Mouse (Mus musculus): ENCODE results near the gene Atxn2l.
A peak's percentile ranks its signal among the peaks of the same experiment; 100 is the strongest.
"Not testable (repeated sequence)": the region's sequence is repeated elsewhere in the genome, so short reads cannot be mapped to it uniquely, and the experiment has no call there.

Atxn2l gene

DNA sequence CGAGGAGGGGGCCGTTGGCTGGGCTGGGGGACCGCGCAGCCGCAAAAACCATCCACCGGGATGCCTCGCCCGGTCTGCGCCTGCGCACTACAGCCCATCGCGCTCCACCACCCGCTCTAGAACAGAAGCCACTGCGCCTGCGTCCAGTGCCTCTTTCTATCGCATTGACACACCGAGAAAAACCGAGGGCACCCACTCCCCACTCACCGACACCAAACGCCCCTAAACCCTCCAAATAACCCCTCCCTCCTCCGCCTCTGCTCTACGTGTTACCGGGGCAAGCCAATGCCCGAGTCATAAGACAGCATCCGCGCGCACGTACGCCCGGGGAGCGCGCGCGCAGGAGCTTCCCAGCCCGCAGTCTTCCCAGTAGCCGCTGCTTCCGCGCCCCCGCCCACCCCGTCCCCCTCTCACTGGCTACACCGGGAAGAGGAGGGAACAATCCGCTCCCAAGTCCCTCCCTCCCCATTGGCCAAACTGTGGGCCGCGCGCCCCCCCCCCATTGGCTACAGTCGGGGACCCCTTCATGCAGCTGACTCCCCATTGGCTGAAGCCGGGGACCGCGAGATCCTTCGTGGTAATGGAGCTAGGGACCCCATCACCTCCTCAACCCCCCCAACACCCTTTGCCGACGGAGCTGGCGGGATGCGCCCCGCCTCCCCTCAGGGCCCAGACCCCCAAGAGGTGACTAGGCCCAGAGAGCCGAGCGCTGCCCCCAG is 1.1 kb downstream of the Atxn2l start:
- Histone ChIP-seq H3K36me3 (ENCODE audit: control insufficient read depth, insufficient read depth, low read length, poor library complexity, severe bottlenecking) (peaks cover 14% of the 10 kb centered on the region), H3K27me3 (ENCODE audit: control insufficient read depth, insufficient read depth, low read length, poor library complexity, severe bottlenecking) (no peaks in the 10 kb centered on the region)
- peak; percentile 91 for DNase-seq (ENCODE audit: low read depth, low spot score)

DNA sequence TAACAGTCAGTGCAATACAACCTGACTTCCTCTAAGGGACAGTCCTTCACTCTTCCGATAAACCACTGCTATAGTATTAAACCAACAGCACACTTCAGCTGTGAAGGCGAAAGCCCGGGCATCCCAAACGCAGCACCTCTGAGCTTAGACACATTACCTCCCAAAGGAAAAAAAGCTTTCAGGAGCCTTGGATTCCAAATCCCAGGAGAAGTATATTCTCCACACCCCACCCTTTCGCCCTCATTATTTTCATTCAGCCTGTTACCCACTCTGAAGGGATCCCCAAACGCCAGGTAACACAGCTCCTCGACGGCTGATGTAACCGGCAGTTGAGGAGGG is 1.6 kb downstream of the Atxn2l start:
- peaks cover 17% of the 10 kb centered on the region for H3K36me3 ChIP-seq (ENCODE audit: control insufficient read depth, insufficient read depth, low read length, poor library complexity, severe bottlenecking)
- DNase-seq (ENCODE audit: low read depth, low spot score), result no peak
- H3K27me3 ChIP-seq (ENCODE audit: control insufficient read depth, insufficient read depth, low read length, poor library complexity, severe bottlenecking), result no peaks in the 10 kb centered on the region

DNA sequence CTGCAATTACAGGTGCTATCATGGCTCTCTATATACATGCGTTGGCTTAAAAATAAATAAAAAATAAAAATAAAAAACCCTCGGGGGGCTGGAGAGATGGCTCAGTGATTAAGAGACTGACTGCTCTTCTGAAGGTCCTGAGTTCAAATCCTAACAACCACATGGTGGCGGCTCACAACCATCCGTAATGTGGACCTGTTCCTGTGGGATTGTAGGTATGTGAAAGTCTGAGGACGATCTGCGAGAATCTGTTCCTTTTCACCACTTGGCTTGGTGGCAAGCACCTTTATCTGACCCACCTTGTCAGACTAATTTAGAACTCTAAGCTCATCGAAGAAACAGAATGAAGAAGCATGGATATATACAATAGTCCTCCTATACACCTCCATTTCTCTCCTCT is 3.8 kb downstream of the Atxn2l start:
- peaks cover 33% of the 10 kb centered on the region for H3K36me3 ChIP-seq (ENCODE audit: control insufficient read depth, insufficient read depth, low read length, poor library complexity, severe bottlenecking)
- DNase-seq (ENCODE audit: low read depth, low spot score), result no peak
- no peaks in the 10 kb centered on the region for H3K27me3 ChIP-seq (ENCODE audit: control insufficient read depth, insufficient read depth, low read length, poor library complexity, severe bottlenecking)

DNA sequence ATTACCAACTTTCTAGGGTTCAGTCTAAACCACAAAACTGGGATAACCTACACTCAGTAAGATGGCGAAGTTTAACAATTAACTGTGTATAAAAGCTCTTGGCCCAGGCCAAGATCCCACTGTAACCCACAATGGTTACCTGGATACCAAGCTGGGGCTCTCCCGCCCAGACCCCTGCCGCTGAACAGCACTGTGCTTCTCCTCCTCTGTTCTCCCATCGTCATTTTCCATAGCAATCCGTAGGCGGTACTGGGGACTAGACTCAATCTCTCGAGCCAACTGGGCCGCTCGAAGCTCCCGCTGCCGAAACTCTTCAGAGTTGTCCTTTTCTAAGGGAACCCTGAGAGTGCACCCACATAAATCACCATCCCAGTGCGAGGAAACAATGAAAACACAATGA is 5.3 kb downstream of the Atxn2l start:
- DNase-seq (ENCODE audit: low read depth, low spot score), result no peak
- peaks cover 40% of the 10 kb centered on the region for H3K36me3 ChIP-seq (ENCODE audit: control insufficient read depth, insufficient read depth, low read length, poor library complexity, severe bottlenecking)
- H3K27me3 ChIP-seq (ENCODE audit: control insufficient read depth, insufficient read depth, low read length, poor library complexity, severe bottlenecking), result no peaks in the 10 kb centered on the region

DNA sequence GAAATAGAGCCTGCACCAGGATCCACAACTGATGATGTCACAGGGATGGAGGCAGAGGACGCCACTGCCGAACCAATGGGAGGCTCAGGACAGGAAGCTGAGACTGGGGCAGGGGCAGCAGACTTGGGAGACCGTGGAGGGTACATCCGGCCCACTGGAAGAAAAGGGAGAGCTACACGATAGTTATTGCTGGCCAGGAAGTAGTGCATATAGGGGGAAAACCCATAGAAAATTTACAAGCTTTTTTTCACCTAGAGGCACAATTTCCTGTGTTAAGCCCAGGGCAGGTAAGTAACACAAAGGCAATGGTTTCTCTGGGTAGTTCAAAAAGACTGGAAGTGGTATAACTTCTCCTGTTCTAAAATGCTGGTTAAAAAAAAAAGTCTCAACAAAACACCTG is 6.8 kb downstream of the Atxn2l start:
- no peak for DNase-seq (ENCODE audit: low read depth, low spot score)

DNA sequence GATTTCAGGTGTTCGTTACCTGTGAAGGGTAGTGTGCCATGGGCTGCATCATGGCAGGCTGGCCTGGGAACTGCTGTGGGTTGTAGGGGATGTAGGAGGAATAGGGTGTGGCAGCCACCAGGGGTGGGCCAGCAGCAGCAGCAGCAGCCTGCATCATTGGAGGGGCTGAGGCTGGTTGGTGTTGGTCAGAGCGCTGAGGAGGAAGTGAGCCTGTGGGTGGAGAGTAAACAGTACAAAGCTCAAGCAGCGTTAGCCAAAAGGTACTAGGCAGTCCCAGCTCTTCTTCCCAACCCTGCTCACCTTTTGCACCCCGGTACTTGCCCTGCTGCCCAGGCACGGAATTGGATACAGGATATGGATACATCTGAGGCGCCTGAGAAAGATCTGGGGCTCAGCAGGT is 9.1 kb downstream of the Atxn2l start:
- H3K27me3 ChIP-seq (ENCODE audit: control insufficient read depth, insufficient read depth, low read length, poor library complexity, severe bottlenecking), result no peaks in the 10 kb centered on the region
- no peak for DNase-seq (ENCODE audit: low read depth, low spot score)
- peaks cover 45% of the 10 kb centered on the region for H3K36me3 ChIP-seq (ENCODE audit: control insufficient read depth, insufficient read depth, low read length, poor library complexity, severe bottlenecking)

More for the DNA sequence above, 6.8 kb downstream of the Atxn2l start:
- peaks cover 47% of the 10 kb centered on the region for H3K36me3 ChIP-seq (ENCODE audit: control insufficient read depth, insufficient read depth, low read length, poor library complexity, severe bottlenecking)
- no peaks in the 10 kb centered on the region for H3K27me3 ChIP-seq (ENCODE audit: control insufficient read depth, insufficient read depth, low read length, poor library complexity, severe bottlenecking)

DNA sequence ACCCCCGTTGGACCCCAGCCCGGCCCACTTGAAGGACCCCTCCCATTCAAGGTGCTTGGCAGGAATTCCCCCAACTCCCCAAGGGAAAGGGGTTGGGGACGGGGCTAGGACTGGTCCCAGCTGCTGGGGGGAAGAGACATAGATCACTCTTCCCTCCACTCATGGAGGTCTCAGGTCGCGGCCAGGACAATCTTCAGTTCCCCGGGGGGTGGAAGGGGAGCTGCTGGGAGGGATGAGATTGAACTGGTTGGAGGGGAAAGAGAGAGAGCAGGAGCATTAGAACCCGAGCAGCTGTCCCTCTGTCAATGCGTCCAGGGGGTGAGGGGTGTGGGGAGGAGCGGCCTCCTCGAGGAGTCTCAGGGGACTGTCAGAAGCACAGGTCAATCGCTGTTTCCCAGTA is 11.3 kb downstream of the Atxn2l start:
- H3K27me3 ChIP-seq (ENCODE audit: control insufficient read depth, insufficient read depth, low read length, poor library complexity, severe bottlenecking), result no peaks in the 10 kb centered on the region
- peaks cover 35% of the 10 kb centered on the region for H3K36me3 ChIP-seq (ENCODE audit: control insufficient read depth, insufficient read depth, low read length, poor library complexity, severe bottlenecking)
- no peak for DNase-seq (ENCODE audit: low read depth, low spot score)

DNA sequence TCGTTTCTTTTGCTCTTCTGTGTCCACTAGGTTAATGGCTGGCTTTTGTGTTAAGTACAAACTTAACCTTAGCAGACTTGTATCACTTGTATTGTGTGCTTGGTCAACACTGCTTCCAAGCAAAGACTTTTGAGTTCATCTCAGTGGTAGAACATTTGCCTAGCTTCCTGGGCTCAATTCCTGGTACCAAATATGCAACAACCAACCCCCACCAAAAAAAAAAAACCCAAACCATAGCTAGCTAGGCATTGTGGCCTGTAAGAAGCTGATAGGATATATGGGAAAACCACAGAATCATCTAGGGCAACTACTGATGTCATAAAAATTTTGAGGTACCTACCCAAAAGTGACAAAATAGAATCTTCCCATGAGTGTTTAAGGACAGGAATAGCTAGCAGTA is 12.2 kb downstream of the Atxn2l start:
- Histone ChIP-seq H3K36me3 (ENCODE audit: control insufficient read depth, insufficient read depth, low read length, poor library complexity, severe bottlenecking) (peaks cover 29% of the 10 kb centered on the region), H3K27me3 (ENCODE audit: control insufficient read depth, insufficient read depth, low read length, poor library complexity, severe bottlenecking) (no peaks in the 10 kb centered on the region)
- no peak for DNase-seq (ENCODE audit: low read depth, low spot score)

DNA sequence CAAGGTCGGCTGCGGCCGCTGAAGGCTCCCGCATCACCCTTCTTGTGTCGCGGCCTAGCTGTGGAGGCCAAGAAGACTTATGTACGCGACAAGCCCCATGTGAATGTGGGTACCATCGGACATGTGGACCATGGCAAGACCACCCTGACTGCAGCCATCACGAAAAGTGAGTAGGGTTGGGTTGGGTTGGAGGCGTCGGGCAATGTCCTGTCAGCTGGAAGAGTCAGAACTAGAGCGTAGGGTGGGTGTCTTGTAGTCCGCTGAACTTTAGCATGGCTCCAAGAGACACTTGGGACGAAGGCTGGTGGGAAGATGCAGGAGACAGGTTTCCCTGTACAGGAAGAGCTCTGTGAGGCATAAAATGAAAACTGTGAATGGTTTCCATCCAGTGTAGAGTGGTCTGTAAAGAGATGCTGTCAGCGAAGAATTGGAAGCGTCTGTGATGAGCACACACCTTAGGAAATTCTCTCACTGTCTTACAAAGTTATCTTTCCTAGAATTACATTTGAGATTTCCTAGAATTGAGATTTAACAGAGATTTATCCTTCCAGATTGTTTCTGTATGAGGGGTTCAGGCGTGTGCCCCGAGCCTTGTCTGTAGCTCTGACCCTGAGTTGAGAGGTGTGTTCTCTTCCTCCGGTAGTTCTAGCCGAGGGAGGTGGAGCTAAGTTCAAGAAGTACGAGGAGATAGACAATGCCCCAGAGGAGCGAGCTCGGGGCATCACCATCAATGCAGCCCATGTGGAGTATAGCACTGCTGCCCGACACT is 15.4 kb downstream of the Atxn2l start:
- H3K27me3 ChIP-seq (ENCODE audit: control insufficient read depth, insufficient read depth, low read length, poor library complexity, severe bottlenecking); H3K36me3 ChIP-seq (ENCODE audit: control insufficient read depth, insufficient read depth, low read length, poor library complexity, severe bottlenecking); DNase-seq (ENCODE audit: low read depth, low spot score): not testable (repeated sequence)

DNA sequence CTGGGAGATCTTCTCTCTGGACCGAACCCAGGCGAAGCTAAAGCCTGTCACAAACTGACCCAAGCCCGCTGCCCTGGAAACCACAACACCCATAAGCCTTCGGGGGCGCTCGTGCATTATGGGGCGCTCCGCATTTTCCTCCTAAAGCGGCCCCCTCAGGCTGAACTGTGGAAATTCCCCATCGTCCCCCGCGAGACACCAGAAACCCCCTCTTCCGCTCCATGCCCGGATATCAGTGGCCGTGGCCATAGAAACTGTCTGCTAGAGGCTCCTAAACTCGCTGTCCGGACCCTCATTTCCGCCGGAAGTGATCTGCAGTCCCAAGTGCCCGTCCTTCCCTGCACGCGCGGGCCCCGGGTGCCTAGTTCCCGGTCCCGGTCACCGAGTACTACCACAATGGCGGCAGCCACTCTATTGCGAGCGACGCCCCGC is 16.2 kb downstream of the Atxn2l start, which contains the start of gene Tufm:
Gene Tufm (plus strand): TSS at position 310 of the 432 bp plus-strand sequence.
- Histone ChIP-seq H3K27me3 (ENCODE audit: control insufficient read depth, insufficient read depth, low read length, poor library complexity, severe bottlenecking) (no peaks in the 10 kb centered on the region), H3K36me3 (ENCODE audit: control insufficient read depth, insufficient read depth, low read length, poor library complexity, severe bottlenecking) (peaks cover 6% of the 10 kb centered on the region)
- DNase-seq (ENCODE audit: low read depth, low spot score), result peak; percentile 94

DNA sequence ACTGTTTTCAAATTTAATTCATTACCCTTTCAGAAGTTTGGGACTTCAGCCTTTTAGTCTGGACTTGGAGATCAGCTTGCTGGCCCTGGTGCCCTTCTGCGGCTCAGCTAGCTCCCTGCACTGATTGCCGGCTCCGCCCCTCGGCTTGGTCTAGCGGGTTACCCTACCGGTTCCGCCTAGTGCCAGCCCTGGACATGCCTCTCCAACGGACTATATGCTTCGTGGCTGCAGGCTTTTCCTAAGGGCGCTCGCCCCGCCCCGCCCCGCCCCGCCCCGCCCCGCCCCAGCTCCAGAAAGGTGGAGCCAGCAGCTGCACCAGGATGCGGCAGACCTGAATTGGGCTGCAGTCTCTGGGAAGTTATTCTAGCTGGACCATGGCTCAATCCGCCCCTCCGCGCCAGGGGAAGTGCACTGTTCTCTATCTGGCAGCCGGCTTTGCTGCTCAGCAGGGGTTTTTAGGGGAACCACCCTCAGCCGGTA is 20.8 kb downstream of the Atxn2l start:
- H3K27me3 ChIP-seq (ENCODE audit: control insufficient read depth, insufficient read depth, low read length, poor library complexity, severe bottlenecking), result no peaks in the 10 kb centered on the region
- H3K36me3 ChIP-seq (ENCODE audit: control insufficient read depth, insufficient read depth, low read length, poor library complexity, severe bottlenecking), result no peaks in the 10 kb centered on the region
- DNase-seq (ENCODE audit: low read depth, low spot score), result peak; percentile 59

DNA sequence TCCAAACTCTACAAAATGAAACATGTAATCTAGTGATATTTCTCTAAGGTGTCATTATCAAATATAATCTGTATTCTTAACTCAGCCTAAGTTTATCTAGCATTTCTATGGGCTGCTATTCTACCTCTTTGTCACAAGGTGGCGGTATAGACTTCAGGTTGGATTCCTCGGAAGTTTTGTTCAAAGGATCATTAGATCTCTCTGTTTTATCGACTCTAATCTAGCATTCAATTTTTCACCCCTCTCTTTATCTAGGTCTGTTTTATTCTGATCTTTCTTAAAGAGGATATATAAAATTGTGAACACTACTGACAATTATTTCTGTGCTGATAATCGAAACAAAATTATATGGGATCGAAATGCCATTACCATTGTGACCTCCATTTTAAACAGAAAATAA is 21.5 kb downstream of the Atxn2l start:
- DNase-seq (ENCODE audit: low read depth, low spot score), result peak; percentile 51
- H3K36me3 ChIP-seq (ENCODE audit: control insufficient read depth, insufficient read depth, low read length, poor library complexity, severe bottlenecking), result no peaks in the 10 kb centered on the region
- no peaks in the 10 kb centered on the region for H3K27me3 ChIP-seq (ENCODE audit: control insufficient read depth, insufficient read depth, low read length, poor library complexity, severe bottlenecking)

DNA sequence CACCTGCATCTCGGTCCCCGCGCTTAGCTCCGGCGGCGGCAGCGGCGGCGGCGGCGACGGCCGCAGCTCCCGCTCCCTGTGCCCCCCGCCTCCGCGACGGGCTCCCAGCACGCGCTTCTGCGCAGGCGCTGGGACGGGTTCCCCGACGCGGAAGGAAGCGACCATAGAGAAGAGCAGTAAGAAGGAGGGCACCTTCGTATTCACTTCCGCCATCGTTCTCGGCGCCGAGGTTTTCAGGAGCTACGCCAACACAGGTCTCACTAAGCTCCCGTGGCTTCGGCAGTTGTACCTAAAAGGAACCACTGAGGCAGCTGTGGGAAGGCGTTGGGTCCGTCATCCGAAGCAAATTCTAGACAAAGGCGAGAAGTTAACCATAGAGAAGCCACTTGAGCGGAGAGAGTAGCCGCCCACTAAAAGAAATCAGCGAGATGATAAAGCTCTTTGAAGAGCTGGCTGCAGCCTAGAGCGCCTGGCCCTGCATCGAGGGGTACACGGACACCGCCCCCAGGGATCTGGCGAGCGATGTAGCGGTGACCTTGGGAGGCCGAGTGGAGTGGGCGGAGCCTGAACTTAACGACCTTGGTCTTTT is 28.1 kb downstream of the Atxn2l start, which contains the start of gene Sh2b1:
Gene Sh2b1 (minus strand): TSS at position 432 of the 589 bp plus-strand sequence.
- H3K27me3 ChIP-seq (ENCODE audit: control insufficient read depth, insufficient read depth, low read length, poor library complexity, severe bottlenecking), result no peaks in the 10 kb centered on the region
- DNase-seq (ENCODE audit: low read depth, low spot score), result peak; percentile 93
- H3K36me3 ChIP-seq (ENCODE audit: control insufficient read depth, insufficient read depth, low read length, poor library complexity, severe bottlenecking), result no peaks in the 10 kb centered on the region; the same call in 1 of the 2 replicates

DNA sequence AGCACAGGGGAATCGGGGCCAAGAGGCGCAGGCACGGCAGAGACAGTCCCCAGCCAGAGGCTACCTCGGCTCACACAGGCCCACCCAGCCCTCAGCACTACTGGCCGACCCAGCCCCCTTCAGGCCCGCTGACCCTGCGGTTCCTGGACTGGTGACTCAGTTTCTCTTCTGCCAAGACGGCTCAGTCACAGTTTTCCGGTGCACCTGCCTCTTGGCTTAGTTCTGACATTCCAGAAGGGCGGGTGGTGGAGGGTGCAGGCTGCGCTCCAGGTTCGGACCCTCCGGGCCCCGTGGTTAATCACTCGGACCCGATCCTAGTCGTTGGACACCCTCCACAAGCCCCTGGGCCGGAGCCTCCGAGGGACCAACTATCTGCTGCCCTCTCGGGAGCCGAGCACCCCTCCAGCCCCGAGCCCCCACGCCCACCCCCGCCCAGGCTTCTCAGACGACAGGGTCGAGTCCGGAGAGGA is 28.7 kb downstream of the Atxn2l start:
- peak; percentile 18 for DNase-seq (ENCODE audit: low read depth, low spot score)
- Histone ChIP-seq H3K27me3 (ENCODE audit: control insufficient read depth, insufficient read depth, low read length, poor library complexity, severe bottlenecking) (no peaks in the 10 kb centered on the region), H3K36me3 (ENCODE audit: control insufficient read depth, insufficient read depth, low read length, poor library complexity, severe bottlenecking) (no peaks in the 10 kb centered on the region; the same call in 1 of the 2 replicates)

All from splenic B cell, adult 2 months (primary cell).